Comparison of ENCODE assay signal across 8 mouse cellular contexts in genomic region chr19:44107661-44108521, GRCm38 (mm10). TPM values are rescaled to one million over a fixed set of nuclear protein-coding genes. Genes with fewer than 3 reads are reported as not detected.
A peak's percentile ranks its signal among the peaks of the same experiment; 100 is the strongest.
DNase-seq lines count a peak whose midpoint lies in the region; ATAC-seq and TF ChIP-seq lines count a peak whose summit lies in the region.

No protein-coding gene starts in this region.

- peak overlapping the region; percentile 96 for H3K4me3 ChIP-seq in kidney, embryonic 16.5 days (ENCODE audit: low read length)
- H3K4me3 ChIP-seq in G1E (ENCODE audit: low read depth, low read length), result peak overlapping the region; percentile 100
- peak overlapping the region; percentile 96 for H3K4me3 ChIP-seq in forebrain, embryonic 11.5 days (ENCODE audit: low read depth, low read length)
- peak overlapping the region; percentile 79 for H3K4me3 ChIP-seq in intestine, postnatal 0 days (ENCODE audit: low read depth, low read length)

- 29% methylated on average over 22 of the region's 22 CpGs for WGBS in kidney, embryonic 16.5 days
- WGBS in forebrain, embryonic 11.5 days, result 29% methylated on average over 22 of the region's 22 CpGs
- 28% methylated on average over 22 of the region's 22 CpGs for WGBS in intestine, postnatal 0 days

- peak overlapping the region; percentile 95 for H3K9ac ChIP-seq in kidney, embryonic 16.5 days (replicated peaks; ENCODE audit: low read length)
- H3K9ac ChIP-seq in forebrain, embryonic 11.5 days (ENCODE audit: low read length), result peak overlapping the region; percentile 90
- H3K9ac ChIP-seq in intestine, postnatal 0 days (ENCODE audit: low read depth, low read length), result peak overlapping the region; percentile 52

- peak overlapping the region; percentile 74 for H3K27ac ChIP-seq in kidney, embryonic 16.5 days (ENCODE audit: low read length)
- H3K27ac ChIP-seq in forebrain, embryonic 11.5 days (ENCODE audit: low read depth, low read length), result no peak overlapping the region
- peak overlapping the region; percentile 42 for H3K27ac ChIP-seq in intestine, postnatal 0 days (ENCODE audit: low read depth, low read length)

- DNase-seq in kidney, postnatal 36 days, result no peak
- DNase-seq in G1E (ENCODE audit: low spot score), result no peak
- no peak for DNase-seq in forebrain, embryonic 11.5 days (ENCODE audit: low spot score)
- DNase-seq in neural tube, embryonic 10.5 days (ENCODE audit: extremely low spot score, low spot score), result peak; percentile 23
- DNase-seq in gastrocnemius, adult 18-20 months (ENCODE audit: low spot score), result no peak
- DNase-seq in layer of hippocampus, adult 9-10 months (ENCODE audit: low spot score), result no peak

- H3K9me3 ChIP-seq in kidney, embryonic 16.5 days (ENCODE audit: low read length), result no peaks in the 10 kb centered on the region
- H3K9me3 ChIP-seq in G1E (replicated peaks), result no peaks in the 10 kb centered on the region
- H3K9me3 ChIP-seq in forebrain, embryonic 11.5 days (ENCODE audit: control insufficient read depth, low read length), result no peaks in the 10 kb centered on the region
- no peaks in the 10 kb centered on the region for H3K9me3 ChIP-seq in intestine, postnatal 0 days (ENCODE audit: control insufficient read depth)

- no peaks in the 10 kb centered on the region for H3K27me3 ChIP-seq in kidney, embryonic 16.5 days (ENCODE audit: insufficient read depth, low read length)
- no peaks in the 10 kb centered on the region for H3K27me3 ChIP-seq in G1E (ENCODE audit: insufficient read depth, low read length)
- no peaks in the 10 kb centered on the region for H3K27me3 ChIP-seq in forebrain, embryonic 11.5 days (ENCODE audit: control insufficient read depth, insufficient read depth, low read length)
- no peaks in the 10 kb centered on the region for H3K27me3 ChIP-seq in intestine, postnatal 0 days (replicated peaks; ENCODE audit: control insufficient read depth, insufficient read depth, low read length)

- ATAC-seq in kidney, embryonic 16.5 days (ENCODE audit: low FRiP score, low TSS enrichment), result peak; percentile 37; the same call in 1 of the 2 replicates
- ATAC-seq in G1E (ENCODE audit: extremely low read depth, insufficient number of reproducible peaks, low FRiP score, poor library complexity, severe bottlenecking), result no peak
- peak; percentile 38; the same call in 1 of the 2 replicates for ATAC-seq in forebrain, embryonic 11.5 days (replicated peaks; ENCODE audit: low FRiP score)
- no peak for ATAC-seq in intestine, postnatal 0 days

- no peak for TF ChIP-seq CTCF in G1E (IDR thresholded peaks at IDR 0.05; ENCODE audit: low read depth, low read length)
- no peak for TF ChIP-seq CTCF in intestine, postnatal 0 days (IDR thresholded peaks at IDR 0.05; ENCODE audit: low read depth)

- peaks cover 23% of the 10 kb centered on the region for H3K4me1 ChIP-seq in kidney, embryonic 16.5 days (ENCODE audit: insufficient read depth, low read length)
- peaks cover 34% of the 10 kb centered on the region for H3K4me1 ChIP-seq in G1E (ENCODE audit: insufficient read depth, low read depth, low read length)
- peaks cover 6% of the 10 kb centered on the region for H3K4me1 ChIP-seq in forebrain, embryonic 11.5 days (replicated peaks; ENCODE audit: control insufficient read depth, insufficient read depth, low read length)
- H3K4me1 ChIP-seq in intestine, postnatal 0 days (replicated peaks; ENCODE audit: control insufficient read depth, insufficient read depth, low read length), result 0 out of 2 replicates have a peak, but pooled peaks cover 4% of the 10 kb centered on the region

- H3K4me2 ChIP-seq in kidney, embryonic 16.5 days (replicated peaks; ENCODE audit: low read depth, low read length), result peak overlapping the region; percentile 86
- H3K4me2 ChIP-seq in forebrain, embryonic 11.5 days (ENCODE audit: low read depth, low read length, severe bottlenecking), result peak overlapping the region; percentile 88
- peak overlapping the region; percentile 73 for H3K4me2 ChIP-seq in intestine, postnatal 0 days (replicated peaks; ENCODE audit: low read depth)

- peaks cover 18% of the 10 kb centered on the region for H3K36me3 ChIP-seq in kidney, embryonic 16.5 days (ENCODE audit: insufficient read depth, low read length)
- H3K36me3 ChIP-seq in G1E (replicated peaks), result peaks cover 53% of the 10 kb centered on the region
- H3K36me3 ChIP-seq in forebrain, embryonic 11.5 days (ENCODE audit: control insufficient read depth, insufficient read depth, low read length), result peaks cover 3% of the 10 kb centered on the region
- 0 out of 2 replicates have a peak, but pooled peaks cover 9% of the 10 kb centered on the region for H3K36me3 ChIP-seq in intestine, postnatal 0 days (ENCODE audit: control insufficient read depth, insufficient read depth)

RNA-seq across cellular contexts. Expression of gene Chuk, which starts 0.6 kb away (rescaled TPM):
- 52.6 and 55.1 TPM in 2 replicates for polyA plus RNA-seq in kidney, embryonic 16.5 days (2015; fragmentation: Nextera tagmentation; extraction: Ambion mirVana)
- total RNA-seq in G1E (2014; fragmentation: Nextera tagmentation) (48.4 and 54.9 TPM in 2 replicates), G1E (2017) (77.6 and 94.1 TPM in 2 replicates)
- 13.8 and 14.3 TPM in 2 replicates for polyA plus RNA-seq in G1E (2012)
- 59.6 and 62.9 TPM in 2 replicates for polyA plus RNA-seq in forebrain, embryonic 11.5 days (2014; fragmentation: Nextera tagmentation; extraction: Ambion mirVana)
- polyA plus RNA-seq in intestine, postnatal 0 days (2015; fragmentation: Nextera tagmentation; extraction: Ambion mirVana), result 41.2 and 46.7 TPM in 2 replicates
- 10 to 100 TPM; 12.0 to 16.3 TPM for total RNA-seq in gastrocnemius, adult 18-20 months (2021)

RNA-seq across cellular contexts. Expression of gene Cwf19l1, which starts 27.8 kb away (rescaled TPM):
- 35.9 and 37.5 TPM in 2 replicates for polyA plus RNA-seq in kidney, embryonic 16.5 days (2015; fragmentation: Nextera tagmentation; extraction: Ambion mirVana)
- total RNA-seq in G1E (2014; fragmentation: Nextera tagmentation) (23.0 and 35.2 TPM in 2 replicates), G1E (2017) (24.5 and 35.3 TPM in 2 replicates)
- polyA plus RNA-seq in G1E (2012), result 5.4 and 7.4 TPM in 2 replicates
- 44.2 and 47.9 TPM in 2 replicates for polyA plus RNA-seq in forebrain, embryonic 11.5 days (2014; fragmentation: Nextera tagmentation; extraction: Ambion mirVana)
- 10.7 and 12.5 TPM in 2 replicates for polyA plus RNA-seq in intestine, postnatal 0 days (2015; fragmentation: Nextera tagmentation; extraction: Ambion mirVana)
- 1 to 10 TPM; 5.1 to 7.4 TPM for total RNA-seq in gastrocnemius, adult 18-20 months (2021)

RNA-seq across cellular contexts. Expression of gene Erlin1, which starts 38.3 kb away (rescaled TPM):
- polyA plus RNA-seq in kidney, embryonic 16.5 days (2015; fragmentation: Nextera tagmentation; extraction: Ambion mirVana), result 57.7 and 58.1 TPM in 2 replicates
- total RNA-seq in G1E (2014; fragmentation: Nextera tagmentation) (21.7 and 24.5 TPM in 2 replicates), G1E (2017) (11.0 and 12.8 TPM in 2 replicates)
- 7.1 and 8.2 TPM in 2 replicates for polyA plus RNA-seq in G1E (2012)
- 18.6 and 19.6 TPM in 2 replicates for polyA plus RNA-seq in forebrain, embryonic 11.5 days (2014; fragmentation: Nextera tagmentation; extraction: Ambion mirVana)
- polyA plus RNA-seq in intestine, postnatal 0 days (2015; fragmentation: Nextera tagmentation; extraction: Ambion mirVana), result 21.0 and 24.3 TPM in 2 replicates
- total RNA-seq in gastrocnemius, adult 18-20 months (2021), result 1 to 10 TPM; 5.8 to 6.1 TPM

RNA-seq across cellular contexts. Expression of gene Bloc1s2, which starts 38.4 kb away (rescaled TPM):
- polyA plus RNA-seq in kidney, embryonic 16.5 days (2015; fragmentation: Nextera tagmentation; extraction: Ambion mirVana), result 82.8 and 85.1 TPM in 2 replicates
- total RNA-seq in G1E (2014; fragmentation: Nextera tagmentation) (51.8 and 70.5 TPM in 2 replicates), G1E (2017) (95.4 and 102 TPM in 2 replicates)
- 302 and 361 TPM in 2 replicates for polyA plus RNA-seq in G1E (2012)
- 101 and 108 TPM in 2 replicates for polyA plus RNA-seq in forebrain, embryonic 11.5 days (2014; fragmentation: Nextera tagmentation; extraction: Ambion mirVana)
- polyA plus RNA-seq in intestine, postnatal 0 days (2015; fragmentation: Nextera tagmentation; extraction: Ambion mirVana), result 76.2 and 78.4 TPM in 2 replicates
- 10 to 100 TPM; 10.5 to 15.4 TPM for total RNA-seq in gastrocnemius, adult 18-20 months (2021)

Comparison
In these comparisons a context has a peak if more than half of its experiments do, and no peak if none do; other contexts are left out.
1. ATAC-seq: peak in kidney, embryonic 16.5 days (single experiment) and forebrain, embryonic 11.5 days (single experiment); none in G1E (single experiment) and intestine, postnatal 0 days (single experiment).
2. Peak in every context shown above with its lines, with median percentiles within 50 percentile points of each other: H3K4me2 ChIP-seq, H3K4me3 ChIP-seq and H3K9ac ChIP-seq.